Comparison of ENCODE assay signal across 11 mouse cellular contexts in genomic region chr13:107838126-107838715, GRCm38 (mm10).
A peak's percentile ranks its signal among the peaks of the same experiment; 100 is the strongest.
DNase-seq lines count a peak whose midpoint lies in the region; ATAC-seq and TF ChIP-seq lines count a peak whose summit lies in the region.
"Had no signal": no experiment of that assay in that cellular context is flagged by ENCODE, and none has a peak within 500 bp of the region (broad histone marks: within the 10 kb centered on the region; RNA-seq: fewer than 3 reads in every experiment).

No protein-coding gene starts in this region.

- H3K4me2 ChIP-seq in lung, postnatal 0 days (replicated peaks; ENCODE audit: low read depth, low read length), result no peak overlapping the region

- ATAC-seq in lung, postnatal 0 days, result peak; percentile 83

- no peak overlapping the region for H3K27ac ChIP-seq in lung, postnatal 0 days (ENCODE audit: low read length)
- H3K27ac ChIP-seq: liver, embryonic 14.5 days had no signal

- H3K36me3 ChIP-seq in lung, postnatal 0 days (ENCODE audit: insufficient read depth, low read length), result no peaks in the 10 kb centered on the region

- H3K9ac ChIP-seq in lung, postnatal 0 days (replicated peaks; ENCODE audit: low read depth), result no peak overlapping the region
- H3K9ac ChIP-seq: liver, embryonic 14.5 days had no signal

- no peaks in the 10 kb centered on the region for H3K9me3 ChIP-seq in lung, postnatal 0 days (ENCODE audit: low read length)

- no peak for TF ChIP-seq CTCF in lung, postnatal 0 days (IDR thresholded peaks at IDR 0.05)

- TF ChIP-seq EP300 in lung, postnatal 0 days (IDR thresholded peaks at IDR 0.05), result no peak

- H3K4me1 ChIP-seq in lung, postnatal 0 days (ENCODE audit: insufficient read depth, low read depth, low read length), result peaks cover 9% of the 10 kb centered on the region; the same call in 1 of the 2 replicates

- H3K27me3 ChIP-seq in lung, postnatal 0 days (replicated peaks; ENCODE audit: insufficient read depth, low read length), result no peaks in the 10 kb centered on the region

- DNase-seq in adrenal gland, adult 2 months, result peak; percentile 18
- no peak for DNase-seq in adrenal gland, postnatal 14 days
- peak; percentile 17 for DNase-seq in thymus, postnatal 25 days
- no peak for DNase-seq in thymus, postnatal 36 days
- peak; percentile 79 for DNase-seq in lung, postnatal 0 days (ENCODE audit: low spot score)
- no peak for DNase-seq in cerebellum, postnatal 10 days
- no peak for DNase-seq in gastrocnemius, postnatal 14 days
- DNase-seq in left cerebral cortex, postnatal 10 days (ENCODE audit: extremely low spot score in 1 of 2, low spot score in 2 of 2), result no peak
- DNase-seq: embryo, embryonic 11 days; thymus, postnatal 14 days had no signal

- WGBS in lung, postnatal 0 days, result 52% methylated on average over 9 of the region's 9 CpGs

- intact Hi-C loops in gastrocnemius, postnatal 14 days (cut with DNase I; ENCODE audit: low total_unique reads), result no loop called here
- intact Hi-C loops in left cerebral cortex, postnatal 10 days (cut with DNase I), result no loop called here

- no peak overlapping the region for H3K4me3 ChIP-seq in lung, postnatal 0 days (ENCODE audit: low read depth, low read length)

Comparison
In these comparisons a context has a peak if more than half of its experiments do, and no peak if none do; other contexts are left out.
1. DNase-seq: peak in adrenal gland, adult 2 months (single experiment), thymus, postnatal 25 days (single experiment) and lung, postnatal 0 days (single experiment); none in adrenal gland, postnatal 14 days (single experiment), thymus, postnatal 36 days (0 of 2), cerebellum, postnatal 10 days (0 of 2), gastrocnemius, postnatal 14 days (single experiment) and left cerebral cortex, postnatal 10 days (0 of 2).